Mouse (Mus musculus): ENCODE data around the gene Dhrs11.
"Not testable (repeated sequence)": the region's sequence is repeated elsewhere in the genome, so short reads cannot be mapped to it uniquely, and the experiment has no call there.

Gene Dhrs11

GRCm38 (mm10) chr11:84828516-84829399 is at the start of gene Dhrs11:
Gene Dhrs11, minus strand, starts transcription at chr11:84828994.
- DNase-seq, result peak; percentile 97 to 98

- DNase-seq, result not testable (repeated sequence)
These were observed 47.2 kb upstream of the Dhrs11 start for GRCm38 (mm10) chr11:84876020-84876419.

GRCm38 (mm10) chr11:84873042-84873833 is 44.4 kb upstream of the Dhrs11 start:
- no peak for DNase-seq

- DNase-seq, result no peak
These were observed 42.8 kb upstream of the Dhrs11 start for GRCm38 (mm10) chr11:84871548-84872069.

- DNase-seq, result no peak
These were observed 42.3 kb upstream of the Dhrs11 start for GRCm38 (mm10) chr11:84871046-84871445.

GRCm38 (mm10) chr11:84870337-84871043 is 41.7 kb upstream of the Dhrs11 start, which contains the start of gene Ggnbp2:
Gene Ggnbp2, minus strand, starts transcription at chr11:84870817.
- DNase-seq, result peak; percentile 96 to 97

GRCm38 (mm10) chr11:84869537-84870232 is 40.9 kb upstream of the Dhrs11 start:
- DNase-seq, result peak; percentile 98

GRCm38 (mm10) chr11:84868786-84869259 is 40.0 kb upstream of the Dhrs11 start:
- DNase-seq, result no peak

- no peak for DNase-seq
These were observed 38.8 kb upstream of the Dhrs11 start for GRCm38 (mm10) chr11:84867586-84867985.

- no peak for DNase-seq
These were observed 36.5 kb upstream of the Dhrs11 start for GRCm38 (mm10) chr11:84865268-84865667.

- no peak for DNase-seq
These were observed 26.5 kb upstream of the Dhrs11 start for GRCm38 (mm10) chr11:84855285-84855684.

- DNase-seq, result peak in 1 of 2 experiments; percentile 15
These were observed 18.8 kb upstream of the Dhrs11 start for GRCm38 (mm10) chr11:84847475-84848090.

- no peak for DNase-seq
These were observed 18.1 kb upstream of the Dhrs11 start for GRCm38 (mm10) chr11:84846741-84847474.

- no peak for DNase-seq
These were observed 10.5 kb upstream of the Dhrs11 start for GRCm38 (mm10) chr11:84839330-84839729.

GRCm38 (mm10) chr11:84829495-84829894 is 701 bp upstream of the Dhrs11 start:
- DNase-seq, result not testable (repeated sequence)

- DNase-seq, result no peak
These were observed 792 bp downstream of the Dhrs11 start for GRCm38 (mm10) chr11:84827901-84828503.

GRCm38 (mm10) chr11:84827492-84827891 is 1.3 kb downstream of the Dhrs11 start:
- DNase-seq, result no peak

- peak; percentile 82 to 88 for DNase-seq
These were observed 2.6 kb downstream of the Dhrs11 start for GRCm38 (mm10) chr11:84826185-84826584.

GRCm38 (mm10) chr11:84825261-84825807 is 3.5 kb downstream of the Dhrs11 start:
- no peak for DNase-seq

- peak in 1 of 2 experiments; percentile 29 for DNase-seq
These were observed 5.3 kb downstream of the Dhrs11 start for GRCm38 (mm10) chr11:84823484-84823897.
